Mouse (Mus musculus): ENCODE data around the gene Trank1. TPM values are rescaled to one million over a fixed set of nuclear protein-coding genes. Genes with fewer than 3 reads are reported as not detected.

Gene Trank1
- total and polyA plus RNA-seq, 3 experiments = 0.13 to 0.66 (median 0.34) TPM

DNA sequence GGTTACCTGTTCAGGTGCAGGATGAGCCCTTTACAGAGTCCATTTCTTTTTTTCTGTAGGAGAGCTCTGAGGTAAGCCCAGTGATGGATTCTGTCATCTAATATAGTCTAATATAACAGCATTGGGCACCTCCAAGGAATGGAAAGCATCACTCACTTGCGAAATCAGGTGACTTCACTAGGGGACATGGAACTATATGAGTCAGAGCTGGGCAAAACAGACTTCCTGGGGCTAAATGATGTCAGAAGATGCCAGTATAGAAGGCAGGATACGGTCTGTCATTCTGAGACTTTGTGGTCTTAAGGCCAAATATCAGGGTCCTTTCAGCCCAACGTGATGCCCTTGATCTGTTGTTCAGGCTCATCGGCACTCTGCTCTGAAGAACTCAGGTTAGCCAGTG lies 91.6 kb downstream of the Trank1 start (continued):
- no peak for TF ChIP-seq ZC3H11A (IDR thresholded peaks at IDR 0.05; ENCODE audit: low read depth, low read length)
- peak; percentile 76 for TF ChIP-seq BHLHE40 (IDR thresholded peaks at IDR 0.05; ENCODE audit: low read depth, low read length)
- no peak for TF ChIP-seq MXI1 (IDR thresholded peaks at IDR 0.05; ENCODE audit: low read depth, low read length)
- no peak for TF ChIP-seq SMC3 (IDR thresholded peaks at IDR 0.05; ENCODE audit: low read depth, low read length)
- TF ChIP-seq USF2 (conservative IDR thresholded peaks at IDR 0.05; ENCODE audit: low read depth, low read length) = no peak
- TF ChIP-seq KAT2A (IDR thresholded peaks at IDR 0.05; ENCODE audit: insufficient replicate concordance, low read length) = no peak
- no peak for TF ChIP-seq MAX (IDR thresholded peaks at IDR 0.05; ENCODE audit: low read length)
- TF ChIP-seq ZNF384 (IDR thresholded peaks at IDR 0.05; ENCODE audit: low read depth, low read length) = no peak
- no peak for TF ChIP-seq CTCF (conservative IDR thresholded peaks at IDR 0.05 in 1 of 2, IDR thresholded peaks at IDR 0.05 in 1 of 2; ENCODE audit: low read depth in 2 of 2, low read length in 2 of 2)
- peak; percentile 42; the same call in 1 of the 2 replicates for TF ChIP-seq JUN (IDR thresholded peaks at IDR 0.05; ENCODE audit: insufficient read depth, low read depth, low read length)
- no peak for TF ChIP-seq POLR2AphosphoS2 (IDR thresholded peaks at IDR 0.05; ENCODE audit: low read depth, low read length)
- peak; percentile 62 for TF ChIP-seq ETS1 (conservative IDR thresholded peaks at IDR 0.05; ENCODE audit: low read depth, low read length)
- TF ChIP-seq ZKSCAN1 (IDR thresholded peaks at IDR 0.05; ENCODE audit: borderline replicate concordance, low read depth, low read length) = no peak

DNA sequence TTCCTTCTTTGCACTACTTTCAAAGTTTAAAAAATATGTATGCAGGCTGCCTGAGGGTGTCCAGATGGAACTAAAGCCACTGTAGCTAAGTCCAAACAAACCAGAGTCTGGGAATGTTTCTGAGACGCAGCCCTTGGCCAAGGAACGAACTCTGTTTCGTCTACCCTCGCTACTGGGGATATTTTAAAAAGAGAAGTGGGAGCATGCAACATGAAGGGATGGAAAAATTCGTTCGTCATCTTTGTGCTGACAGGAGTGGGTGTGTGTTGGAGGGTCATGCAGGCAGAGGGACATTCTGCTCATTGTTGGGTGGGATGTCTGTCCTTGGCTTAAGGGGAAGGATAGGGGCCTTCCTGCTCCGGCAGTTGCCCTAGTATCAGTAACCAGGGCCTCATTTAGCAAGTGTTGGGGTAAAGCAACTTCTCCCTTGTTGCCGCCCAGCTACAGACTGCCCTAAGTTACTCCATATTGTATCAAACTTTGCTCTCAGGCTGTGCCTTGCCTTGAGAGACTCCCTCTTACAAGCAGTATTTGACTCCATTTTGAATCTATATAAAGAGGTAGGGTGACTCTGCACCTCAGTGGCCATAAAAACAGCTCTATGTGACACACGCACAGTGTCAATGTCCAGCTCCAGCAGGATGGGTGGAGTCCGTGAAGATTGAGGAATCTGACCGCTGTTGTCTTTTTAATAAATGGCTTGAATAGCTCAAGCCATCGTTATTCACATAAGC lies 93.0 kb downstream of the Trank1 start:
- no peak overlapping the region for H3K9ac ChIP-seq (ENCODE audit: insufficient read depth, low read depth)
- H3K9me3 ChIP-seq (replicated peaks; ENCODE audit: low read length) = no peaks in the 10 kb centered on the region
- no peak overlapping the region for H3K27ac ChIP-seq (ENCODE audit: insufficient read depth, low read depth)
- no peak overlapping the region for H3K4me3 ChIP-seq (replicated peaks in 1 of 3; ENCODE audit: low read depth in 2 of 3, low read length in 2 of 3, poor library complexity in 1 of 3)
- 0 out of 2 replicates have a peak overlapping the region, but pooled peaks have one; percentile 22 for H3K4me2 ChIP-seq (ENCODE audit: insufficient read depth, low read depth, poor library complexity, severe bottlenecking)
- no peaks in the 10 kb centered on the region for H3K27me3 ChIP-seq (replicated peaks)
- H3K36me3 ChIP-seq (replicated peaks in 1 of 2; ENCODE audit: control insufficient read depth in 1 of 2, insufficient read depth in 1 of 2, low read length in 1 of 2) = no peaks in the 10 kb centered on the region
- H3K4me1 ChIP-seq (ENCODE audit: control insufficient read depth in 1 of 2, insufficient read depth in 2 of 2) = peaks cover 9 to 14% of the 10 kb centered on the region in 2 experiments
- dilution Hi-C loops (cut with MboI; ENCODE audit: extremely low pct_ligation_motif_present, extremely low pct_unique_long_range_greater_than_20kb, low sequenced_read_pairs) = no loop called here
- TF ChIP-seq IRF4 (IDR thresholded peaks at IDR 0.05; ENCODE audit: low read depth, low read length) (peak; percentile 38; the same call in 1 of the 2 replicates), CHD1 (IDR thresholded peaks at IDR 0.05; ENCODE audit: low read depth, low read length) (no peak)
- H3K79me2 ChIP-seq (replicated peaks; ENCODE audit: control insufficient read depth, extremely low read depth, insufficient read depth, poor library complexity, severe bottlenecking) = no peaks in the 10 kb centered on the region
- DNase-seq (ENCODE audit: extremely low read depth) = no peak
- in situ Hi-C loops (cut with MboI; ENCODE audit: low pct_ligation_motif_present, low pct_unique_long_range_greater_than_20kb, low sequenced_read_pairs) = no loop called here

DNA sequence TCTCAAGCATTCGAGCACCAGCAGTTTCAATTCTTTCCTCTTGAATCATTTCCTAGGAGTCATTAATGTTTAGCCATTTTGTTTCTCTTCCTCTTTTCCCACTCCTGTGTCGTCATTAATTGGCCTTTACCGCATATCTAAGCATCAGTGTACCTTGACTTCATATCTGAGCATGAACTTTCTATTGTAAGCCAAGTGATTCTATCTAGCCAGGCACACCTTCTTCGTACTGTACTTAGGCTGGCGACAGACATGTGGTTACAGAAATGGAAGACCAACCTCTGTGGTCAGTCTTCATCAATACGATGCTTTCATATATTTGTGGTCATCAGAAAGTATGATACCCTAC lies 93.5 kb downstream of the Trank1 start:
- no peak overlapping the region for H3K27ac ChIP-seq (ENCODE audit: insufficient read depth, low read depth)
- no peak for DNase-seq (ENCODE audit: extremely low read depth)
- H3K4me3 ChIP-seq (replicated peaks in 1 of 3; ENCODE audit: low read depth in 2 of 3, low read length in 2 of 3, poor library complexity in 1 of 3) = no peak overlapping the region
- H3K27me3 ChIP-seq (replicated peaks) = no peaks in the 10 kb centered on the region
- TF ChIP-seq KAT2A (IDR thresholded peaks at IDR 0.05; ENCODE audit: insufficient replicate concordance, low read length) = no peak
- no peak for TF ChIP-seq BHLHE40 (IDR thresholded peaks at IDR 0.05; ENCODE audit: low read depth, low read length)
- TF ChIP-seq ZKSCAN1 (IDR thresholded peaks at IDR 0.05; ENCODE audit: borderline replicate concordance, low read depth, low read length) = no peak
- no peak for TF ChIP-seq SIN3A (IDR thresholded peaks at IDR 0.05; ENCODE audit: low read length)
- TF ChIP-seq MEF2A (IDR thresholded peaks at IDR 0.05; ENCODE audit: borderline replicate concordance, low read depth, low read length) = no peak
- TF ChIP-seq ZC3H11A (IDR thresholded peaks at IDR 0.05; ENCODE audit: low read depth, low read length) = no peak
- TF ChIP-seq MYC (IDR thresholded peaks at IDR 0.05; ENCODE audit: low read depth, low read length) = no peak
- TF ChIP-seq TCF12 (IDR thresholded peaks at IDR 0.05; ENCODE audit: low read depth, low read length) = no peak
- TF ChIP-seq IRF4 (IDR thresholded peaks at IDR 0.05; ENCODE audit: low read depth, low read length) = no peak
- no peak for TF ChIP-seq PAX5 (IDR thresholded peaks at IDR 0.05; ENCODE audit: low read length)
- TF ChIP-seq USF2 (conservative IDR thresholded peaks at IDR 0.05; ENCODE audit: low read depth, low read length) = no peak
- no peak for TF ChIP-seq USF1 (IDR thresholded peaks at IDR 0.05; ENCODE audit: low read depth, low read length)
- no peak for TF ChIP-seq ELF1 (IDR thresholded peaks at IDR 0.05; ENCODE audit: low read depth, low read length)
- no peak for TF ChIP-seq JUN (IDR thresholded peaks at IDR 0.05; ENCODE audit: insufficient read depth, low read depth, low read length)
- no peak for TF ChIP-seq NRF1 (IDR thresholded peaks at IDR 0.05; ENCODE audit: low read depth, low read length)
- no peak for TF ChIP-seq SMC3 (IDR thresholded peaks at IDR 0.05; ENCODE audit: low read depth, low read length)
- TF ChIP-seq EP300 (IDR thresholded peaks at IDR 0.05; ENCODE audit: low read length) = no peak
- no peak for TF ChIP-seq HCFC1 (IDR thresholded peaks at IDR 0.05; ENCODE audit: low read depth, low read length)
- in situ Hi-C loops (cut with MboI; ENCODE audit: low pct_ligation_motif_present, low pct_unique_long_range_greater_than_20kb, low sequenced_read_pairs) (no loop called here), dilution Hi-C loops (cut with MboI; ENCODE audit: extremely low pct_ligation_motif_present, extremely low pct_unique_long_range_greater_than_20kb, low sequenced_read_pairs) (no loop called here)
- H3K79me2 ChIP-seq (replicated peaks; ENCODE audit: control insufficient read depth, extremely low read depth, insufficient read depth, poor library complexity, severe bottlenecking) = no peaks in the 10 kb centered on the region
- H3K9ac ChIP-seq (ENCODE audit: insufficient read depth, low read depth) = no peak overlapping the region
- no peaks in the 10 kb centered on the region for H3K9me3 ChIP-seq (replicated peaks; ENCODE audit: low read length)
- peaks cover 9% of the 10 kb centered on the region in 2 experiments for H3K4me1 ChIP-seq (ENCODE audit: control insufficient read depth in 1 of 2, insufficient read depth in 2 of 2)
- peak overlapping the region; percentile 63; the same call in 1 of the 2 replicates for H3K4me2 ChIP-seq (ENCODE audit: insufficient read depth, low read depth, poor library complexity, severe bottlenecking)
- no peaks in the 10 kb centered on the region for H3K36me3 ChIP-seq (replicated peaks in 1 of 2; ENCODE audit: control insufficient read depth in 1 of 2, insufficient read depth in 1 of 2, low read length in 1 of 2)
